Mouse (Mus musculus) kidney, postnatal 25 days (tissue): Measurements from ENCODE around the gene Fn3k.

Experiments
- DNase-seq, 2 experiments: peaks; one replicate each; pipeline ENCODE4 v3.0.0; 2021; ENCODE audit warnings: mixed read lengths in 2 of 2

Fn3k gene

DNA sequence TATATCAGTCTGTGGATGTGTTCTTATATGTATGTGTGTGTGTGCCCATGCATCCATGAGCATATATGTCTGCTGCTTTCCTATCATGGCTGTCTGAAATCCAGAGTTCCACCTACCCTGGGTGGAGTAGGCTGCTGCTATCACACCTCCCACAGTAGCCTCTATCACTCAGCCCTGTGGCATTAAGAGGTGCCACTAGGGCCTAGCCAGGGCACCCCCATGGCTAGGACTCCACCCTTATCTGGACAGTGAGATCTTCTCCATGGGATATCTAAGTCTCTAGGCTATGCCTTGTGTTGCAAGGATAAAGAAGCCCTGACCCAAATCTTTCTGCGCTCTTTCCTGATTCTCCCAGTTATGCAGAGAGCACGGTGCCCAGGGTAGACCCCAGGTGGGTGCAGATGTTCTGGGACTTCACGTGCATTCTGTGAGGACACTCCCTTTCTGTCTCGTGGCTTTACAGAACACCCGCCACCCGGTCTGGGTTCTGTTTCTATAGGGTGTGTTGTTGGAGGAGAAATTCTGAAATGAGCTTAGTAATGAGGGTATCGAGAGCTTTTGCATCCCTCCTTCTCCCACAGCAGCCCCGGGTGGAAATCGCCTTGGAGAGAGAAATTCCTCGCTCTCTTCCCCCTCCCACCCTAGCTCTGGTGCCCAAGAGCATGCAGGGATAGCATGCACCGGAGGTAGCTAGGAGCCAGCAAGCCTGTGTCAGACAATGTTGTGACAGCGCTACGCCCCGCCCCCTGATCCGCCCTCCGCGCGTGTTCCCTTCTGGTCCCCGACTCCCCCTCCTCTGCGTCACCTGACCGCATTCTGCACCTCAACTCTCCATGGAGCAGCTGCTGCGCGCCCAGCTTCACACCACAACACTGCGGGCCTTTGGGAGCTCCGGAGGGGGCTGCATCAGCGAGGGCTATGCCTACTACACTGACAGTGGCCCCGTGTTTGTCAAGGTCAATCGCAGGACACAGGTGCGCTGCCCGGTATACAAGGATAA, at the start of gene Fn3k:
Fn3k (plus strand) TSS at position 758 of the 1,000 bp plus-strand sequence.
- peak; percentile 97 for DNase-seq

DNA sequence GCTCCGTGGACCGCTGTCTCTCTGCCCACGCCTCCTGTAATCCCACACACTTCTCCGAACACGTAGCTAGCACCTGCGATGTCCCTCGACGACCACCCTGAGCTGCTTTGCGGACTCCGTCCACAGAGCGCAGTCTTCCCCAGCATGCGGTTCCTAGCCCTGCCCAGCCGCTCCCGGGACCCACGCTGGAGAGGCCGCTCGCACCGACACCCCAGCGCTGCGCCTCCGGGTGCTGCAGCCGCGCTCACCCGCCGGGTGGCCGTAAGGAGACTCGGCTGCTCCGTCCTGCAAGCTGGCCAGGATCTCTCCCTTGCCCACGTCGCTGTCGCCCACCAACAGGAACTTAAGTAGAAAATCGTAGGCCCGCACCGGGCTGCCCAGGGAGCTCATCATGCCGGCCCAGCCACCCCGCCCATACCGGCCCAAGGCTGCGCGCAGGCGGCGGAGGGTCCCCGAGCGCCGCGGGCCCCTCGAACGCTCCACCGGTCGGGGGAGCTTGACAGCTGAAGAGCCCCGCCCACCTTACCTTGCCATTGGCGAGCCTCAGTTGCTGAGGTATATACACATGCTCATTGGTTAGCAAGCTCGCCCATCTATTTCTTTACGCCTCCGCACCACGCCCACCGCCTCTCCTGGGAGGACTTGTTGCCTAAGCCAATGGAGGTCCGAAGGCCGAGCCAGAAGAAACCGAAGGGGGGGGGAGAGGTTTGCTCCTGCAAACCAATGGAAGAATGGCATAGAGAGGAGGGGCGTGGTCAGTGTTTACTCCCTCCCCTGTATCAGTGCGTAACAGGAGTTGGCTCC, 46.8 kb upstream of the Fn3k start, which contains the start of gene Rab40b:
Rab40b (minus strand) TSS at position 502 of the 804 bp plus-strand sequence.
- DNase-seq: peak; percentile 95 to 98

DNA sequence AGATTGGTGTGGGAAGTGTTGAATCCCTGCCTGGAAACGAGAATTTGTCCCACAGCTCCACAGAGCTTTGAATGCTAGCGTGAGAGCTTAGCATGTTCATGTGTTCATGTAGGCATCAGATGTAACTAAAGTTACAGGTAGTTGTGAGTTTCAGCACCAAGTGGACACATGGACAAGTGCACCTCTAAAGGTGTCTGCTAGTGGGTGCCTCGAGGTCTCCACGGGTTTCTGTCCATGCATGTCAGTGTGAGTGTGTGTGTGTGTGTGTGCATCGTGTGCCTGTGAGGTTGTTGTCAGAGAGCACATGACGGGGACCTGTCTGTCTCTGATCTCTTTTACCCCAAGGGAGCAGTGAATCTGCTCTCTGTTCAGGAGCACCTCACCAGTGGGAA, 46.2 kb upstream of the Fn3k start:
- DNase-seq: no peak

DNA sequence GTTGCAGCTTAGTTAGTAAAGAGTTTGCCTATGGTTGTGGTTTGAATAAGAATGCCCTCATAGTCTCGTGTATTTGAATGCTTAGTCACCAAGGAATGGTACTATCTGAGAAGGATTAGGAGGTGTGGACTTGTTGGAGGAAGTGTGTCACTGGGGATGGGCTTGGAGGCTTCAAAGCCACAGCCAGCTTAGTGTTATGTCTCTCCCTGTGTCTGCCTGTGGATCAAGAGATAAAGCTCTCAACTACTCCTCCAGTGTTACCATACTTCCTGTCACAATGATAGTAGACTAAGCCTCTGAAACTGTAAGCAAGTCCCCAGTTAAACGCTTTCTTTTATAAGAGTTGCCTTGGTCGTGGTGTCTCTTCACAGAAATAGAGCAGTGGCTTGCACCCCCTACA, 43.9 kb upstream of the Fn3k start:
- DNase-seq: no peak

DNA sequence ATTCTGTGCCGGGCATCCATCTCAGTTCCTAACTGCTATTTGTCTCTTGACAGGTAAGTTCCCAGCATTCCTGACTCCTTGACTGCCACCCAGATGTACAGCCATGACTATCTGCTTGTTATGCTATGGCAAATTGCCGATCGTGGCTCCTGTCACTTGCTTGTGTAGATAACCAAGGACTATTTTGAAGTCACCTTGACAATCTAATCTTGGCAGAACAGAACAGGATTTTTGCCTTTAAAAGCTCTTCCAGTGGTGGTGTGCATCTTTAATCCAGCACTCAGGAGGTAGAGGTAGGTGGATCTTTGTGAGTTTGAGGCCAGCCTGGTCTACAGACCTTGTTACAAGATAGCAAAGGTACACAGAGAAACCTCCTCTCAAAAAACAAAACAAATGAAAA, 42.3 kb upstream of the Fn3k start:
- DNase-seq: no peak

DNA sequence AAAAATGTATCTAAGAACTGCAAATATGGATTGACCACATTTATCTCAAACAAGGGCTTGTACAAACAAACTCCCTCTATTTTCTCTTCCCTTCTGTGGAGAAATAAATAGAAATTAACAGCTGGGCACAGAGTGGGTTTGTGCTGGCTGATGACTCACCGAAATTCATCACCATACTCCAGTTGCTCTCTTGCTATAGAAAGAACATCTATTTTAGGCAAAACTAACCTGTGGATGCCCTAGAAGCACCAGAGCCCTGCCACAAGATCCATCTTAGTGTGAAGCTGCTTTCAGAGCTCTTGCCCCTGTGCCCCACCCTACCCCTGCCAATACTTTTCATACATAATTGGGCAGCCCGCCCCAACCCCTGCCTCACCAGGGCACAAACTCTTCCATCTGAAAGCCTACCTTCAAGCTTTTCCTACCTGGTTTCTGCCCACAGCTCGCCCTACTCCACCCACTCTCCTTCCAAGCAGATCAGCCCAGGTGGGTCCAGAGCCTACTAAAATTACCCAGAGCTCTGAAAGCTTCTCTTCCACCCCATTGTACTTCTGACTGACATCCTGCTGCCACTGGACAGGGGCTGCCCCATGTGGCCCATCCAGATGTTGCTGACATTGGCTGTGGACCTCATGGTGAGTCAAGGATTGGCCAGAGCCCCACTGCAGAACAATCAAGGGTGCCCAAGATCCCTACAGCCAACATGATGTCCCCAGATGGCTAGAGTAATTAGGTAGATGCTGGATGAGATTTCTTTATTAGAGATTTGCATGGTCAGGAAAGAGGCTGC, 27.2 kb upstream of the Fn3k start:
- no peak for DNase-seq

DNA sequence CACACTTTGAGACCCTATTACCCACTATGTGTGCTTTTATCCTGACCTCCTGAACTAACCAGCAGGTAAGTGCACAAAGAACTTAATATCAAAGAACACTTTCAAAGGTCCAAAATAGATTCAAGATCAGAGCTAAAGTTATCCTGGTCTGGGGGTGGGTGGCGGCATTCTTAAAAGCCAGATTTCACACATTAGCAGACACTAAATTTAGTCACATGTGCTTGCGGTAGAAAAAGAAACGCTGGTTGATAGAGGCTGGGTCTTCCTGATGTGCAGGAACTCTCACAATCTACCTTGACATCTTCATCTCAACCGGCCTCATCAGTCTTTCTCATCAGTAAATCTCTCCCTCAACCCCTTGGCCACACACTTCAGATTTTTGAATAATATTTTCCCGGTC, 20.0 kb upstream of the Fn3k start:
- no peak for DNase-seq

DNA sequence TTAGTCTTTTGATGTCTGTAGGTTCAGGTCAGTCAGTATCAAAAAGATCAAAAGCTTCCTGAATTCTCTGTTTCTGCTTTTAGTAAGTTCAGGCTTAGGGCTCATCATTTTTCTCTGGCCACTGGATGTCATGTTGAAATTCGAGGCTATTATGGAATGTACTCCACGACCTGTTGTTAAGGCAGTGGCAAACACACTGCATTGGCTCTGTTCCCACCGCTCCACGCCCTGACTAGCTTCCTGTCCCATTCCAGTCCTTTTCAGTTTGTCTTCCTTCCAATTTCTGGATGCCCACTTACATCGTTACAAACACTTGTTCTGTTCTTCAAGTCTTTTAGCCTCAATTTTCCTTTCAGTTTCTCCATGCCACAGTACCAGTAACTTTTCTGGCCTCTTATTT, 19.4 kb upstream of the Fn3k start:
- DNase-seq: no peak

DNA sequence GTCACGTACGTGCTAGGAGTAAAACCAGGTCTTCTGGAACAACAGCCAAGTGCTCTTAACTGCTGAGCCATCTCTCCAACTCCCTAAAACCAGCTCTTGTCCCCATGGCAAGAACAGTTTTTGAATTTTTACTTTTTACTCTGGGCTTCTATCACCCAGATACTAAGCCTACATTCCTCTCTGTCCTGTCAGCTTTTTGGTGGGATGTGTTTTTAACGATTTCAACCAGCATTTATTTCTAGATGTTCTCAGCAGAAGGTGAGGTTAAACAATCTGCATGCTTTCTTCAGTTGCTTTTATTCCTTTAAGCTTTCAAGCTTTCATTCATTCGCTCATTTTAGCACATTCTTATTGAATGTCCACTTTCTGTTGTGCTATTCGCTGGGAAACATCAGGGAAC, 16.7 kb upstream of the Fn3k start:
- DNase-seq: no peak

DNA sequence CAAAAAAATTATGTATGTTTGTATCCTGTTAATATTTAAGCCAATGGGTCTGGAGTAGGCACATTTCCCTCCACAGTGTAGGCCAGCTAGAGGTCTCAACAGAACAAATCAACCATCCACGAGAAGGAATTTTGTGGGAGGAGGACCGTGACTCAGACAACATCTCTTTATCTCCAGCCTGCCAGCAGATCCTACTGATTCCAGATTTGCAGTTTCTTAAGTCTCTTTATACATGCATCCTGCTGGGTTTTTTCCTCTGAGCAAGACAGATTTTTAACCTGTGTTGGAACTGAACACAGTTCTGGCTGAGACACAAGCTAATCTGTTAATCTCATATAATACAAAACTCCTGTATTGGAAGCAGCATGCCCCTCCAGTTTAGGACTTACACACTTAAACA, 15.8 kb upstream of the Fn3k start:
- DNase-seq: no peak

DNA sequence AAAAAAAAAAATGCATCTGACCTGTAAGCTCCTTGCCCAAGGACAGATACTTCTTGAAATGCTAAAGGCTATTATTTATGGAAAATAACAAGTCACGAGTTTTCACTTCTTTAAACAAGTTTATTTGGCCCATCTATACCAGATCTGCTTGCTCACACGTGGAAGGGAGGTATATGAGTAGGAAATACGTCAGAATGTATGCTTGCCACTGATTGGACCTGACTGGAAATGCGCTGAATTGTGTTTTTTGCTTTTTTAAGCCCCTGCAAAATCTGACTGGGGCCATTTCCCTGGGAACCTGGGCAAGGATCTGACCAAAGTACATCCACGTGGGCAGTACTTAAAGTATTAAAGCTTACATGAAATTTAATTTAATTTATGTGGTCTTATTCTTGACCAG, 14.3 kb upstream of the Fn3k start:
- DNase-seq: no peak

DNA sequence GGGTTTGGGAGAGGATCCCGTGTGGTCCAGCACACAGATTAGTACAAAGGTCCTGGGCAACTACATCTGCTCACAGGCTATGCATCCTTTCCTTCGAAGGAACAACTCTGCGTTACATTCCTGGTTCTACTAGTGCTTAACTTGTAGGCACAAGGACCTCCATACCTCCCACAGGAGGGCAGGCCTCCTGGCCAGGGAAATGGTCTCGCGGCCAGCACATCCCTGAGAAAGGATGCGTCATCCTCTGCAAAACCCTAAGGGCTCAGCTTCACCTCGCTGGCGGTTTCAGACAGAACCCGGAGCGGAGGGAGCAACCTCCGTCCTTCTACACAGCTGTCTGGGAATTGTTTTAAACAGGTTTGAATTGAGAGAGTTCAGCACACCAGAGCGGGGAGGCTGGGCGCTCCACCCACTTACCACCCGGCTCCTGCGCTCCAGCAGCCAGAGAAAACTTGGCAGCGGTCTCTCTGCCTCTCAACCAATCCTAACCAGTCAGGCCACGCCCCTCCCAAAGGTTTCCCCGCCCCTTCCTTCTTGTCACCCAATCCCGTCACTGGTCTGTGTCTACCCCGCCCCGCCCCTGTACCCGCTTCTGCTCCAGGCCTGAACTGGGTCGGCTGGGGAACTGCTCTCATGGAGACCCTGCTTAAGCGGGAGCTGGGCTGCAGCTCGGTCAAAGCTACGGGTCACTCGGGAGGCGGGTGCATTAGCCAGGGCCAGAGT, 13.7 kb upstream of the Fn3k start, which contains the start of gene Fn3krp:
Fn3krp (plus strand) TSS at position 572 of the 723 bp plus-strand sequence.
- peak; percentile 100 for DNase-seq

DNA sequence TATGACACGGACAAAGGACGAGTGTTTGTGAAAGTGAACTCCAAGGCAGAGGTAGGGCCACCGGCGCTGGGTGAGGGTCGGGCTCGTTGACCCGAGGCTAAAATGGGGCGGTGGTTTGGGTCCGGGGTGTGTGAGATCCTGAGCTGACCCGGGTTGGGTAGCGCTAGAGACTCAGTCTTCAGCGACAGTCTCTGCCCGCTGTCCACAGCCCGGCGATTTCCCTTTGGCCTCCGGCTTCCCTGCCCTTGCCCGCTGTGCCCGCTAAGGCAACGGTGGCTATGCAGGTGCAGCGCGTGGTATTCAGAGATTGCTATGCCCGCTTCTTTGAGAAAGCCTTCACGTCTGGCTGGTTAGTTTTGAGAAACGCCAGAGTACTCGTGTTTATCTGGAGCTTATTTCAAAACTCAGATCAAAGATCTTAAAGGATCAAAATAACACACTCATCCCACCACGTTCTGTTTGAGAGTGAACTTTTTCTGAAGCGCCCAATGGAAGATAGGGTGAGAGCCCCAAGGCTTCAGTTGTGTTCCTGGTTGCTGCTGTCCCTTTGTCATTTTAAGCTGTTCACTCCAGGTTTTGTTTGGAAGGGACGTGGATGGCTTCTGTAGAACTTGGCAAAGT, 13.1 kb upstream of the Fn3k start:
- DNase-seq: no peak

DNA sequence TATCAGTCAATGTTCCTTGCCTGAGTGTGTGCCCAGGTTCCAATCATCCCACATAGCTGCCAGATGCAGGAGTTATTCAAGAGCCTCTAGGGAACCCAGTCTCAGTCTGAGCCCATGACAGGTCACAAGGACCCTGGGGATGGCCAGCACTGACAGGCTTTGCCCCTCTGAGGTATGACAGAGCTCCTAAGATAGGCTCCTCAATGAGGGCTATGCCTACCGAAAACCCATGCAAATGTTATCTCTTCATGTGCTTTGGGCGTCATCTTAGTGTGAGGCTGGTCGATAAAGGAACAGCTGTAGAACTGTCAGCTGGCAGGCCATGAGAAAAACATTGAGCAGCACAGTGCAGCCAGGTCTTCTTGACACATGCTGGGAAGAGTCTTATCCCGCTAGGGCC, 1.3 kb upstream of the Fn3k start:
- no peak for DNase-seq

DNA sequence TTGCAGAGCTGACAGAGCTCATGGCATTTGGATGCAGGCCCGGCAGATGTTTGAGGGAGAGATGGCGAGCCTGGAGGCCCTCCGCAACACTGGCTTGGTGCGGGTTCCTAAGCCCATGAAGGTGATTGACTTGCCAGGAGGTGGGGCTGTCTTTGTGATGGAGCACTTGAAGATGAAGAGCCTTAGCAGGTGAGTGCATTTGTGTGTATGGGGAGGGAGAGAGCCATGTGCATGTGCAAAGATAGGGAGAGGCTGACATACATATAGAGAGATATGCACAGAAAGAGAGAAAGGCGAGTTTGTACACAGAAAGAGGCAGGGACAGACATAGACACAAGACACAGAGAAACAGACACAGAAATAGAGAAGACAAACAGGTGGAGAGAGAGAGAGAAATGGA, 2.5 kb downstream of the Fn3k start:
- DNase-seq: no peak

DNA sequence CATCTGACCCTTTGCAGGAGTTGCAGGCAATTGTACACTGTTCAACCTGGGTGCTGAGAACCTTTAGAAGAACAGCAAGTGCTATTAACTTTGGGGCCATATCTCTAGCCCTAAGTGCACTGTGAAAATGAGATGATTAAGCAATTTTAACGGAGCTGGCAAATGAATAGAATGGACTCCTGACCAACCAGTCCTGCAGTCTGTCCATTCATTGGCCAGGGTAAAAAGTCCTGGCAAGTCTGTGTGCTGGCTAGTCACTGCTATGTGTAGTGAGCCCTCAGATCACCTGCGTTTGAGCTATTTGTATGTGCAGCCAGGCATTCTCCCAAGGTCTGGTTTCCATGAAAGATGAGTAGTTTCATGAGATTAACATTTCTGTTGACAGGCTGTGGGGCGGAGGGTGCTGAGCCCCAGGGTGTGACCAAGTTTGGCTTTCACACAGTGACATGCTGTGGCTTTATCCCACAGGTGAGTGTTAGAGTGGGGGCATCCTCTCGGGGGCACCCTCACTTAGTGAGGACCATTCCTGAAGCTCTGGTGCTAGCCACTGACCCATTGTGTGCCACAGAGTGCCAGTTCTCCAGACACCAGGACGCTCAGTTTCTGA, 5.1 kb downstream of the Fn3k start:
- DNase-seq: peak; percentile 49 to 79

DNA sequence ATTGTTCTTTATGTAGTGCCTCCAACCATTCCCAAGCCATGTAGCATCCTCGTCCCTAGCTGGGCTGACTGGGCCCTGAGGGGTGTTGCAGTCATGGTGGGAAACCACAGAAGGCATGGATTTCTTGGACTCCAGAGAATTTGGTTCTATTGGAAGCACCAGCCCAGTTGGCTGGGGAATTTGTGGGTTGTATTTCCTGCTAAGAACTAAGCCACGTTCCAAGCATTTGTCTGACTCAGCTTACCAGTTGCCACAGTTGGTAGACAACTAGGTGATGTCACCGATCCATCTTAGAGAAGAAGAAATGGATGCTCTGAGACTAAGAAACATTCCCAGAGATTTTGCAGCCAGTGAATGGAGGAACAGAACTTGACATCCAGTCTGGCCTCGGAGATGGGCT, 6.9 kb downstream of the Fn3k start:
- no peak for DNase-seq

DNA sequence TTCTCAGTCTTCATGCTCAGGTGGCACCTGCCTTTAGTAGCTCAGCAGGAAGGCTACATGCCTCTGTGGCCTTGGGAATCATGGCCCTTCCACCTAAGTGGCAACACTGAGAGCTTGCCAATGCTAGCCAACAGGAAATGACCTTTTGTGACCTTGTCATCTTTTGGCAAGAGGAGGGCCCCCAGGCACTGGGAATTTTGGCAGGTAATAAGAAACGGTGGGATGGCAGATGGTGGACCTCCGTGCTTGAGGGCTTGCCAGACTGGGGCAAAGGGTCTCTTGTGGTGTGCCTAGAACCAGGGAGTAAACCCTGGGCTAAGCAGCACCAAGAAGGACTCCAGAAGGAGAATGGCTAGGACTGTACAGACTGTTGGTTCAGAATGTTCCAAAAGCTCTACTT, 7.4 kb downstream of the Fn3k start:
- DNase-seq: no peak

DNA sequence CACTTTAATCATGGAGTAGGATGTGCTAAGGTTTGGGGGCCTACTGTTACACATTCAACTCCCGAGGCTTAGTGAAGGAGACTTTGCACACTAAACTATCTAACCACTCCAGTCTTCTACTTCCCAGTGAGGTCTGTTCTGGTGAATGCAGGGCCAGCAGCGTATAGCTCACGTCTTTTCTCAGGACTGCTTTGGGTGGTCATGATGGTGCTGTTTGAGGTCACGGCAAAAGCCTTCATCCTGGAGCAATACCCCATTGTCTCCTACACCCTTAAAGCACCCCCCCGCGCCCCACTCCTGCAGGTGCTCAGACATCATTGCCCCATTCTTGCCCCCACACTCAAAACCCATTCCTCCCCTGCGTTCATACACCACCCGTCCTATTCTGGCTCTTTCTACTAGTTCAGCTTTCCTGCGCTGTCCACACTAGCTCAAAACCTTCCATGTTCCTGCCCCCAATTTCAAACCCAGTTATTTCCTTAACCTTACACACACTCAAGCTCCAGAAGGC, 16.6 kb downstream of the Fn3k start:
- DNase-seq: peak in 1 of 2 experiments; percentile 10

DNA sequence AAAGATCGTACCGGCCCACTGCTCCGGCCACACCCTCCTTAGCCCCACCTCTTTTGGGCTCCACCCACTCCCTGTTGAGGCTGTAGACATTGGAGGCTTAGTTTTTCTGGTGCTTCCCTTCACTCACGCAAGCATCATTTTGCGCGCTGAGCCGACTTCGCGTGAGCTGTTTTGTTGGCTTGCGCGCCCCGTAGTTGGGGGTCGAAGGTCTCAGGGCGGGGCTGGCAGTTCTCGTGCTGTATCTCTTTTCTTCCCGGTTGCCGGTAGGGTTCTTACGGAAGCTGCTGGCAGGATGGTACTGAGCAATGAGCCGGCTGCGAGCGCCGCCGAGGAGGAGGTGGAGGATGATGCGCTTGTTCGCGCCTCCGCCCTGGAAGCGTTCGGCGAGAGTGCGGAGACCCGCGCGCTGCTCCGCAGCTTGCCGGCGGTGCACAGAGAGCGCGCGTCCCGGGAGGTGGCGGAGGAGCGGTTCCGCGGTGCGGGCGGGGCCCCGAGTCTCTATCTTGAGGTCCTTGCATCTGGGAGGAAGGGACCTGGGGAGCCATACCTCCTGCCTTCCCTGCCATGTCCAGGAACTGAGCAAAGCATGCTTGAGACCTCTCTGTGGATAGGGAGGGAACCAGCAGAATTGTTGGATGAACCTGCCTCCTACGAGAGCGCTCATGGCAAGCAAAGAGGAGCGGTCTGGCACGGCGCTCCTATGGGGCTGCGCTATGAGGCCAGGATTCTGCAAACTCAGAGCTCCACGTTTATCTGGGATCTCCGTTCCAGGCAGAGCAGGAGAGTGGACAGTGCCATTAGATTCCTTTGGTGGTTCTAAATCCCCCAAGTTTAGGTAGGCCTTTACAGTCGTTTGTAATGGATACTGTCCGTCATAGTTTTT, 17.3 kb downstream of the Fn3k start, which contains the start of gene Tbcd:
Tbcd (plus strand) TSS at position 197 of the 883 bp plus-strand sequence.
- peak; percentile 92 to 95 for DNase-seq
